Mouse (Mus musculus) kidney, postnatal 0 days (tissue): ENCODE data around the gene Omt2a. TPM values are rescaled to one million over a fixed set of nuclear protein-coding genes. Genes with fewer than 3 reads are reported as not detected.

ENCODE experiments used
- ATAC-seq: fragments of 200-750 bp; cut with Nextera tagmentation; replicated peaks from 2 replicates; pipeline ENCODE4 v1.8.0; 2017; ENCODE audit warnings: low read depth, moderate number of reproducible peaks, moderate TSS enrichment, moderate library complexity; ENCODE audit not compliant: low FRiP score
- DNase-seq: peaks from one replicate; pipeline ENCODE4 v3.0.0-alpha.2; 2016; ENCODE audit warnings: low spot score
- H3K27ac ChIP-seq: fragments of 300-500 bp; sonication (generic); 2 replicates; pipeline ENCODE4 v1.5.1; 2014; ENCODE audit warnings: mild to moderate bottlenecking
- H3K27me3 ChIP-seq: fragments of 300-500 bp; sonication (generic); 2 replicates; pipeline ENCODE4 v1.6.1; 2014; ENCODE audit warnings: low read length, mixed read lengths; ENCODE audit not compliant: insufficient read depth
- H3K36me3 ChIP-seq: fragments of 300-500 bp; sonication (generic); 2 replicates; pipeline ENCODE4 v1.6.1; 2014; ENCODE audit warnings: low read length, mixed read lengths; ENCODE audit not compliant: insufficient read depth
- H3K4me1 ChIP-seq: fragments of 300-500 bp; sonication (generic); replicated peaks from 2 replicates; pipeline ENCODE4 v1.6.1; 2014; ENCODE audit warnings: antibody characterized with exemption, low read length, mixed read lengths; ENCODE audit not compliant: insufficient read depth
- H3K4me2 ChIP-seq: fragments of 300-500 bp; sonication (generic); 2 replicates; pipeline ENCODE4 v1.6.1; 2014; ENCODE audit warnings: mild to moderate bottlenecking, low read length, moderate library complexity, mixed read lengths
- H3K4me3 ChIP-seq: fragments of 300-500 bp; sonication (generic); replicated peaks from 2 replicates; pipeline ENCODE4 v1.5.1; 2014; ENCODE audit warnings: low read depth, low read length
- H3K9ac ChIP-seq: fragments of 300-500 bp; sonication (generic); 2 replicates; pipeline ENCODE4 v1.6.1; 2014; ENCODE audit warnings: low read depth, low read length
- H3K9me3 ChIP-seq: fragments of 300-500 bp; sonication (generic); replicated peaks from 2 replicates; pipeline ENCODE4 v1.6.1; 2016; ENCODE audit warnings: low read length, inconsistent platforms, mixed read lengths
- CTCF ChIP-seq: IDR thresholded peaks from 2 replicates; pipeline ENCODE4 v1.5.1; 2016; ENCODE audit warnings: antibody characterized with exemption, low read depth, mild to moderate bottlenecking, moderate library complexity
- whole genome bisulfite sequencing: fragments of 180-500 bp; shearing (Covaris S2); extraction: QIAGEN DNeasy Blood & Tissue Kit; methylation state at CpG from one replicate; pipeline ENCODE4 v1.1.7; 2014; 5-methylcytosine and 5-hydroxymethylcytosine counted together
- polyA plus RNA-seq: library from polyadenylated mRNA; unstranded; fragments of >200 nt; fragmentation: Nextera tagmentation; extraction: Ambion mirVana; gene quantifications from 2 replicates; pipeline ENCODE4 v1.2.1, GENCODE M21; 2015

Omt2a gene
- not detected in 2 replicates for polyA plus RNA-seq

GRCm38 (mm10) chr9:78314696-78315095 lies at the start of gene Omt2a:
Omt2a (minus strand) TSS chr9:78314796.
- H3K36me3 ChIP-seq = no peaks in the 10 kb centered on the region
- 83% methylated on average over 2 of the region's 2 CpGs for WGBS
- no peaks in the 10 kb centered on the region for H3K9me3 ChIP-seq
- H3K27ac ChIP-seq = no peak within 1 kb of the TSS
- DNase-seq (no peak), ATAC-seq (no peak)
- no peaks in the 10 kb centered on the region for H3K4me1 ChIP-seq
- no peaks in the 10 kb centered on the region for H3K27me3 ChIP-seq
- H3K4me3 ChIP-seq = no peak within 1 kb of the TSS
- no peak within 1 kb of the TSS for H3K4me2 ChIP-seq
- no peak within 1 kb of the TSS for H3K9ac ChIP-seq
- no peak for TF ChIP-seq CTCF

DNA sequence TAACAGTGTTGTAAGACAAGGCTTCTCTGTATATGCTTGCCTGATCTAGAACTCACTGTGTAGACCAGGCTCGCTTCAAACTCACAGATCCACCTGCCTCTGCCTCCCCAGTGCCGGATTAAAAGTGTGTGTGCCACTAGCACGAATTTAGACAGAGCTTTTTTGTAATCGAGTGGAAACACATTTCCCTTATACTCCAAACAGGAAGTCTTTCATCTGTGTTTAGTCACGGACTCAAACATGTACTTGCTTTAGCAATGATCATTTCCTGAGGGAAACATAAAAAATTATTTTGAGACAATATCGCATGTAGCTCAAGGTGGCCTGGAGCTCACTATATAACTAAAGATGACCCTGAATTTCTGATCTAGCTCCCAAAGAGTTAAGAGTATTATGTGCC lies 48.8 kb upstream of the Omt2a start:
- ATAC-seq (no peak), DNase-seq (no peak)
- Histone ChIP-seq H3K27me3 (no peaks in the 10 kb centered on the region), H3K4me2 (no peak overlapping the region), H3K4me1 (no peaks in the 10 kb centered on the region), H3K9me3 (no peaks in the 10 kb centered on the region), H3K4me3 (no peak overlapping the region), H3K27ac (no peak overlapping the region), H3K36me3 (no peaks in the 10 kb centered on the region), H3K9ac (no peak overlapping the region)
- no peak for TF ChIP-seq CTCF
- WGBS = 61% methylated on average over 6 of the region's 6 CpGs

GRCm38 (mm10) chr9:78360484-78360872 lies 45.9 kb upstream of the Omt2a start:
- ATAC-seq (no peak), DNase-seq (no peak)
- 50% methylated on average over 2 of the region's 2 CpGs for WGBS
- H3K4me2 ChIP-seq = no peak overlapping the region
- no peaks in the 10 kb centered on the region for H3K36me3 ChIP-seq
- H3K9ac ChIP-seq = no peak overlapping the region
- H3K4me1 ChIP-seq = no peaks in the 10 kb centered on the region
- H3K4me3 ChIP-seq = no peak overlapping the region
- TF ChIP-seq CTCF = no peak
- H3K9me3 ChIP-seq = no peaks in the 10 kb centered on the region
- H3K27ac ChIP-seq = no peak overlapping the region
- H3K27me3 ChIP-seq = no peaks in the 10 kb centered on the region

GRCm38 (mm10) chr9:78359750-78360483 lies 45.3 kb upstream of the Omt2a start:
- Histone ChIP-seq H3K36me3 (no peaks in the 10 kb centered on the region), H3K9ac (no peak overlapping the region), H3K27ac (no peak overlapping the region), H3K4me1 (no peaks in the 10 kb centered on the region), H3K4me2 (no peak overlapping the region), H3K27me3 (no peaks in the 10 kb centered on the region), H3K9me3 (no peaks in the 10 kb centered on the region), H3K4me3 (no peak overlapping the region)
- DNase-seq = no peak
- TF ChIP-seq CTCF = no peak
- 84% methylated on average over 6 of the region's 6 CpGs for WGBS
- no peak for ATAC-seq

DNA sequence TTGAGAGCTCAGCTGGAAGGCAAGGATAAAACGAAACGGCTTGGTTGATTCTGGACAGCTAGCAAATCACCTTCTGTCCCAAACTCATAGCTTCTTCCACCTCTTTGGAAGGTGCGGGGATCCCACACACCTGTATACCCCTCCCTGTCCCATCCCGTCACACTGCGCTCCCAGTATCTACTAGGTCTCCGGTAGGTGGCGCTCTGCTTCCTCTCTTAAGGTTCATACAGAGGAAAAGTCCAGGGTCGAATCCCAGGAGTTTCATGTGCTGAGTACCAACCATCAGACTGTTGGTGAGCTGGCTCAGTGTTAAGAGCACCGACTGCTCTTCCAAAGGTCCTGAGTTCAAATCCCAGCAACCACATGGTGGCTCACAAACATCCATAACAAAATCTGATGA lies 43.5 kb upstream of the Omt2a start:
- Histone ChIP-seq H3K4me2 (no peak overlapping the region), H3K9me3 (no peaks in the 10 kb centered on the region), H3K4me3 (no peak overlapping the region), H3K27ac (no peak overlapping the region), H3K9ac (no peak overlapping the region), H3K27me3 (no peaks in the 10 kb centered on the region), H3K4me1 (no peaks in the 10 kb centered on the region), H3K36me3 (no peaks in the 10 kb centered on the region)
- DNase-seq (peak; percentile 69), ATAC-seq (peak; percentile 64)
- peak; percentile 78 for TF ChIP-seq CTCF
- WGBS = 14% methylated on average over 9 of the region's 9 CpGs

DNA sequence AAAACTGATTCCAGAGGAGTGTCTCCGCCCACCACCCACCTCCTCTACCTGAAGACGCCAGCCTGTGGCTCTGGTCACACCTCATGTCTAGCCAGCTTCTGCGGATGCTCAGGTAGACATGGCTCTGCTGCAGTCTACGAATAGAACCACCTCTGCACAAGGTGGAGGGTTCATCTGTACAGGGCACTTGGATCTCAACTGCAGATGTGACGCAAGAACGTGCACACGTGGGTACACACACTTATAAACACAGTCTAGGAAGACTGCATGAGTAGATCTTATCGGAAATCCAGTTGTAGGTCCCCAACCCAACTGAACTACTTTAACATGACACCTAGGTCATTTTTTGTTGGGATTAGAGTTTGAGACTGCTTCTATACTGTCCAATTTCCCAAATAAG lies 41.0 kb upstream of the Omt2a start, which contains the start of gene Gsta2:
Gene Gsta2, minus strand, starts transcription at position 178 of the 400 bp plus-strand sequence.
- H3K9me3 ChIP-seq = no peaks in the 10 kb centered on the region
- H3K36me3 ChIP-seq = no peaks in the 10 kb centered on the region
- H3K9ac ChIP-seq = no peak within 1 kb of the TSS
- H3K4me1 ChIP-seq = no peaks in the 10 kb centered on the region
- DNase-seq = no peak
- no peak within 1 kb of the TSS; the same call in 1 of the 2 replicates for H3K27ac ChIP-seq
- no peak within 1 kb of the TSS for H3K4me3 ChIP-seq
- 89% methylated on average over 8 of the region's 8 CpGs for WGBS
- H3K4me2 ChIP-seq = no peak within 1 kb of the TSS
- no peaks in the 10 kb centered on the region for H3K27me3 ChIP-seq
- no peak for TF ChIP-seq CTCF
- no peak for ATAC-seq
